Mouse (Mus musculus) neural tube, embryonic 13.5 days (tissue): ENCODE data around the gene Palld. TPM values are rescaled to one million over a fixed set of nuclear protein-coding genes. Genes with fewer than 3 reads are reported as not detected.

Source experiments
- ATAC-seq: fragments of 200-750 bp; cut with Nextera tagmentation; 2 replicates; pipeline ENCODE4 v1.8.0; 2017; ENCODE audit warnings: low read depth, mild to moderate bottlenecking, moderate TSS enrichment, moderate library complexity
- H3K27ac ChIP-seq: fragments of 300-500 bp; sonication (generic); replicated peaks from 2 replicates; pipeline ENCODE4 v1.5.1; 2015; ENCODE audit warnings: moderate library complexity, mild to moderate bottlenecking, inconsistent platforms
- H3K27me3 ChIP-seq: fragments of 300-500 bp; sonication (generic); 2 replicates; pipeline ENCODE4 v1.6.1; 2015; ENCODE audit warnings: mild to moderate bottlenecking, inconsistent platforms
- H3K36me3 ChIP-seq: fragments of 300-500 bp; sonication (generic); 2 replicates; pipeline ENCODE4 v1.6.1; 2015; ENCODE audit warnings: mild to moderate bottlenecking, inconsistent platforms
- H3K4me1 ChIP-seq: fragments of 300-500 bp; sonication (generic); replicated peaks from 2 replicates; pipeline ENCODE4 v1.6.1; 2015; ENCODE audit warnings: inconsistent platforms
- H3K4me2 ChIP-seq: fragments of 300-500 bp; sonication (generic); 2 replicates; pipeline ENCODE4 v1.6.1; 2015; ENCODE audit warnings: inconsistent platforms, mild to moderate bottlenecking, moderate library complexity
- H3K4me3 ChIP-seq: fragments of 300-500 bp; sonication (generic); 2 replicates; pipeline ENCODE4 v1.5.1; 2015; ENCODE audit warnings: mild to moderate bottlenecking, inconsistent platforms
- H3K9ac ChIP-seq: fragments of 300-500 bp; sonication (generic); 2 replicates; pipeline ENCODE4 v1.6.1; 2015; ENCODE audit warnings: moderate library complexity, mild to moderate bottlenecking, inconsistent platforms
- H3K9me3 ChIP-seq: fragments of 300-500 bp; sonication (generic); 2 replicates; pipeline ENCODE4 v1.6.1; 2016; ENCODE audit warnings: inconsistent platforms
- WGBS: fragments of 180-500 bp; shearing (Covaris S2); methylation state at CpG from one replicate; pipeline ENCODE4 v1.1.7; 2015; 5-methylcytosine and 5-hydroxymethylcytosine counted together
- polyA plus RNA-seq: library from polyadenylated mRNA; unstranded; fragments of >200 nt; fragmentation: Nextera tagmentation; extraction: Ambion mirVana; gene quantifications from 2 replicates; pipeline ENCODE4 v1.2.1, GENCODE M21; 2015

Palld gene
- polyA plus RNA-seq, 1 experiment from 2014 or later, result 24.0 TPM

GRCm38 (mm10) chr8:61736117-61736516 lies 166.4 kb downstream of the Palld start:
- no peak for ATAC-seq
- no peak overlapping the region for H3K27ac ChIP-seq
- no peak overlapping the region for H3K4me3 ChIP-seq
- H3K9me3 ChIP-seq, result no peaks in the 10 kb centered on the region
- WGBS, result 52% methylated on average over 4 of the region's 4 CpGs
- H3K4me2 ChIP-seq, result no peak overlapping the region
- no peak overlapping the region for H3K9ac ChIP-seq
- H3K36me3 ChIP-seq, result no peaks in the 10 kb centered on the region
- H3K27me3 ChIP-seq, result no peaks in the 10 kb centered on the region
- H3K4me1 ChIP-seq, result no peaks in the 10 kb centered on the region

- no peak overlapping the region for H3K4me2 ChIP-seq
- no peak overlapping the region for H3K9ac ChIP-seq
- H3K27me3 ChIP-seq, result no peaks in the 10 kb centered on the region
- WGBS, result 92% methylated on average over 8 of the region's 8 CpGs
- H3K36me3 ChIP-seq, result no peaks in the 10 kb centered on the region
- H3K4me1 ChIP-seq, result no peaks in the 10 kb centered on the region
- H3K27ac ChIP-seq, result no peak overlapping the region
- H3K4me3 ChIP-seq, result no peak overlapping the region
- H3K9me3 ChIP-seq, result no peaks in the 10 kb centered on the region
- no peak for ATAC-seq
These were observed 168.3 kb downstream of the Palld start for GRCm38 (mm10) chr8:61734164-61734563.

- Histone ChIP-seq H3K27ac (no peak overlapping the region), H3K4me1 (no peaks in the 10 kb centered on the region), H3K4me3 (no peak overlapping the region), H3K9me3 (no peaks in the 10 kb centered on the region), H3K27me3 (no peaks in the 10 kb centered on the region), H3K9ac (no peak overlapping the region), H3K4me2 (no peak overlapping the region), H3K36me3 (no peaks in the 10 kb centered on the region)
- WGBS, result 82% methylated on average over 6 of the region's 6 CpGs
- ATAC-seq, result no peak
These were observed 170.3 kb downstream of the Palld start for GRCm38 (mm10) chr8:61732184-61732583.

GRCm38 (mm10) chr8:61731306-61732088 lies 171.0 kb downstream of the Palld start:
- H3K9ac ChIP-seq, result no peak overlapping the region
- H3K4me3 ChIP-seq, result no peak overlapping the region
- WGBS, result 65% methylated on average over 5 of the region's 5 CpGs
- H3K27me3 ChIP-seq, result no peaks in the 10 kb centered on the region
- no peaks in the 10 kb centered on the region for H3K4me1 ChIP-seq
- H3K36me3 ChIP-seq, result no peaks in the 10 kb centered on the region
- no peak overlapping the region for H3K4me2 ChIP-seq
- no peaks in the 10 kb centered on the region for H3K9me3 ChIP-seq
- ATAC-seq, result no peak
- H3K27ac ChIP-seq, result no peak overlapping the region

DNA sequence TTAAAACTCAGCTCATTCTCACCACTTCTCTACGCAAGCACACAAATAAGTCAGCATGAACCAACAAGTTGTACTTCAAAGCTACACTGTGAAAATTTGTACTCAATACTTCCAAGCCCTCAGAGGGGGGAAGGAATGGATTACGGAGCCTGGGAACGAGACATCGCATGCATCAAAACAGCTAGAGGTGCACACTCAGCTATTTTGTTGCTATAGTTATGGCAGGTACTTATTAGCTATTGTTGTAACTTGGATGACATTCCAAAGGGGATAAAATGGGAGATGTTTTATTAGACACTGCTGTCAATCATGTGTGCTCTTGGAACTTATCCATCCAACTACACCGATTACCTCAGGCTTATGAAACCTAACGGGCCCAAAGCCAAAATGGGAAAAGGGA lies 171.8 kb downstream of the Palld start:
- Histone ChIP-seq H3K4me3 (no peak overlapping the region), H3K27me3 (no peaks in the 10 kb centered on the region), H3K9ac (no peak overlapping the region), H3K4me1 (no peaks in the 10 kb centered on the region), H3K27ac (no peak overlapping the region), H3K9me3 (no peaks in the 10 kb centered on the region), H3K36me3 (no peaks in the 10 kb centered on the region), H3K4me2 (no peak overlapping the region)
- no peak for ATAC-seq
- 89% methylated on average over 6 of the region's 6 CpGs for WGBS

DNA sequence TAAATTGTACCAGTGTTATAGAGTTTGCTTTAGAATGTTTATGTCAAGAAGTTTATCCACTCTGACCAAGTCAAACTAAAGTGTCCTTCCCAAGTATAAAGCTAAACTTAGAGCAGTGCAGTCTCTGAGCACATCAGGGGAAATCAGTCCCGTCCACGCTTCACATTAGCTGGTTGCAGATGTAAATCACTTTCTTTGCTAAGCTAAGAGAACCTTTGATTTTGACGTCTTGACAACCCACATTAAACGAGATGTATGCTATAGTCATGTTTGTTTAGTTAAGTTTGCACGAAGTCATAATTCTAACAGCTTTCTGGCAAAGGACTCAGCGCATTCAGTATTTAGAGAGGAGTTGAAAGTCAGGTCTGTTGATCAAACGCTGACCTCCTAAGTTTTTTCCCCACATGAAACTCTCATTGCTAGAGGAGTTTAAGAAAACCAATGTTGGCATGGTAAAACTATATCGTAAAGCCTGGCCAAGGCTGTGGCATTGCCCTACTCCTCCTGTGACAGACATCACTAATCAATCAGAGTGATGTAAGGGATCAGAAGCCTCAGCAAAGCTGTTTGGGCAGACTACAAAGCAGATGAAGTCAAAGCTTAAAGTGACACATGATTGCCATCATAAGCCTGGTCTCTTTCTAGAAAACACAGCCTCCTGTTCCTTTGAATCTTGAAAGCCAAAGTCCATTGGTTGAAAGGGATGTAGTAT lies 177.0 kb downstream of the Palld start:
- Histone ChIP-seq H3K27me3 (no peaks in the 10 kb centered on the region), H3K27ac (no peak overlapping the region), H3K4me2 (no peak overlapping the region), H3K36me3 (no peaks in the 10 kb centered on the region), H3K4me3 (no peak overlapping the region), H3K9ac (no peak overlapping the region), H3K4me1 (no peaks in the 10 kb centered on the region), H3K9me3 (no peaks in the 10 kb centered on the region)
- WGBS, result 80% methylated on average over 8 of the region's 8 CpGs
- ATAC-seq, result no peak

DNA sequence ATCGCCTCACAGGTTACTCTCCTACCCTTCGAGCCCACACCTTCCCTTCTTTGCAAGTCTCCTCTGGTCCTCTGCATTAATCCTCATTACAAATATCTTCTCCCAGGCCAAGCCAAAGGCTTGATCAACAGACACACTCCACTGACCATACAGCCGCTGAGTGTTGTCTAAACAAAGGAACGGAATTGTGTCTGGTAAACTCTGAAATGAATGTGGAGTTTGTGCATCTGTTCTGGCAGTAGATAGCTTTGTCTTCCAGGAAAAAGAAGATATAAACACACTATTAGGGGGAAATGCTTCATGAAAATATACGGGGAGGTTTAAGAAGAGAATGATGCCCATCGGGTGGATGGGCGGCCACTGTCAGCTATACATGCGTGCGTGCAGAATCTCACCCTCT lies 180.3 kb downstream of the Palld start:
- no peak overlapping the region for H3K27ac ChIP-seq
- H3K36me3 ChIP-seq, result peaks cover 8% of the 10 kb centered on the region
- WGBS, result 93% methylated on average over 9 of the region's 9 CpGs
- no peaks in the 10 kb centered on the region for H3K27me3 ChIP-seq
- no peak overlapping the region for H3K4me2 ChIP-seq
- H3K4me3 ChIP-seq, result no peak overlapping the region
- H3K9ac ChIP-seq, result no peak overlapping the region
- H3K9me3 ChIP-seq, result no peaks in the 10 kb centered on the region
- ATAC-seq, result no peak
- no peaks in the 10 kb centered on the region for H3K4me1 ChIP-seq

GRCm38 (mm10) chr8:61715351-61716125 lies 187.0 kb downstream of the Palld start:
- peaks cover 8% of the 10 kb centered on the region for H3K36me3 ChIP-seq
- no peaks in the 10 kb centered on the region for H3K9me3 ChIP-seq
- ATAC-seq, result no peak
- H3K27me3 ChIP-seq, result no peaks in the 10 kb centered on the region
- WGBS, result 49% methylated on average over 14 of the region's 14 CpGs
- H3K4me2 ChIP-seq, result no peak overlapping the region
- no peaks in the 10 kb centered on the region for H3K4me1 ChIP-seq
- H3K9ac ChIP-seq, result no peak overlapping the region
- no peak overlapping the region for H3K27ac ChIP-seq
- no peak overlapping the region for H3K4me3 ChIP-seq

- H3K9me3 ChIP-seq, result no peaks in the 10 kb centered on the region
- peaks cover 8% of the 10 kb centered on the region for H3K36me3 ChIP-seq
- no peaks in the 10 kb centered on the region for H3K27me3 ChIP-seq
- H3K4me2 ChIP-seq, result no peak overlapping the region
- ATAC-seq, result no peak
- 0 out of 2 replicates have a peak, but pooled peaks cover 6% of the 10 kb centered on the region for H3K4me1 ChIP-seq
- no peak overlapping the region for H3K4me3 ChIP-seq
- H3K27ac ChIP-seq, result no peak overlapping the region
- WGBS, result 38% methylated on average over 6 of the region's 6 CpGs
- H3K9ac ChIP-seq, result no peak overlapping the region
These were observed 188.1 kb downstream of the Palld start for GRCm38 (mm10) chr8:61714293-61714831.

GRCm38 (mm10) chr8:61713195-61713990 lies 189.1 kb downstream of the Palld start:
- H3K27me3 ChIP-seq, result no peaks in the 10 kb centered on the region
- WGBS, result 89% methylated on average over 16 of the region's 16 CpGs
- H3K9ac ChIP-seq, result no peak overlapping the region
- H3K27ac ChIP-seq, result no peak overlapping the region
- no peak overlapping the region for H3K4me2 ChIP-seq
- H3K36me3 ChIP-seq, result peaks cover 5% of the 10 kb centered on the region
- peaks cover 16% of the 10 kb centered on the region; the same call in 1 of the 2 replicates for H3K4me1 ChIP-seq
- no peak overlapping the region for H3K4me3 ChIP-seq
- no peaks in the 10 kb centered on the region for H3K9me3 ChIP-seq
- ATAC-seq, result no peak

DNA sequence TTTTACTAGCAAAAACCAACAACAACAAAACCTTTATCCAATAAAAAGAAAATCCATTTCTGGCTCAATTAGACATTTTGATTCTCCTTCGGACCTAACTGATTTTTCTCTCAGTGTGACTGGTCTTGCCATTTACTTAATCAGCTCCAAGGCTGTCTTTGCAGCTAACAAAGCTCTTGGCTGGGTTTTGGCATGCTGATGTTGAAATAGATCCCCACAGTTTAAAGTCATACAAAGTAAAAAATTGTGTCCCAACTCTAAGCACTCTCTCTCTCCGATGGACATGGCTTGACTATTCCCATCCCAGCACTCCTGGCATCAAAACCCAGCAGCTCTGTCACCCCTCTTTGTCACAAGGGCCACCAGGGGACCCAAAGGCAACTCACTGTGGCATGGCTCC lies 190.1 kb downstream of the Palld start:
- Histone ChIP-seq H3K9me3 (no peaks in the 10 kb centered on the region), H3K4me3 (no peak overlapping the region), H3K36me3 (no peaks in the 10 kb centered on the region), H3K4me2 (no peak overlapping the region), H3K4me1 (peaks cover 16% of the 10 kb centered on the region; the same call in 1 of the 2 replicates), H3K9ac (no peak overlapping the region), H3K27ac (no peak overlapping the region), H3K27me3 (no peaks in the 10 kb centered on the region)
- no peak for ATAC-seq
- WGBS, result 92% methylated on average over 2 of the region's 2 CpGs
